Mouse (Mus musculus) kidney, postnatal 36 days (tissue): ENCODE data around the gene Efna5.

Source experiments
- DNase-seq, 2 experiments: peaks; one replicate each; pipeline ENCODE4 v3.0.0; 2021 to 2022; ENCODE audit warnings: mixed read lengths in 2 of 2

The Efna5 gene

DNA sequence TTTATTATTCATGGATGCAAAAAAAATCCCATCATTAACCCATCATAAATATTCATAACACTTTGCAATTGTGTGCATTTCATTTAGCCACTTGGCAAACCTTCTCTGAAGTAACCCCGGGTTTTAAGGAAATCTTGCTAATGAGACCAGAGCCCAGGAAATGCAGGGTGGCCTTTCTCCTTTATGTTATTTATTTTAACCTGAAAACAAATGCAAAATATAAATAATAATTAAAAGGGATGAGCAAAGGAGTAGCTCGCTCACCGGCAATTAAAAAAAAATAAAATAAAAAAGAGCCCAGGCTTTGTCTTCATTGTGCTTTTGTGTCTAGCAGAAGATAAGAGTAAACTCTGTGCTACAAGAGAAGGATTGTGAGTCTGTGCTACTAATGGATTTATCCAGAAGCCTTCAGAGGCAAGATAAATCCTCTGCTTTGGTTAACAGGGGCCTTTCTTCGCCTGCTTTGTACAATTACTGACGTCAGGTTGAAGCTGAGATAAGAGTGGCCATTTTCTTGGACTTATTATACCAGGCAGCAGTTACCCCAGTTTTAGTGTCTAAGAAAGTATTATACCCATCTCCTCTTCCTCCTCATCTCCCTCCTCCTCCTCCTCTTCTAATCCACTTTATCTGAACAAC, 288.6 kb downstream of the Efna5 start:
- DNase-seq: no peak

DNA sequence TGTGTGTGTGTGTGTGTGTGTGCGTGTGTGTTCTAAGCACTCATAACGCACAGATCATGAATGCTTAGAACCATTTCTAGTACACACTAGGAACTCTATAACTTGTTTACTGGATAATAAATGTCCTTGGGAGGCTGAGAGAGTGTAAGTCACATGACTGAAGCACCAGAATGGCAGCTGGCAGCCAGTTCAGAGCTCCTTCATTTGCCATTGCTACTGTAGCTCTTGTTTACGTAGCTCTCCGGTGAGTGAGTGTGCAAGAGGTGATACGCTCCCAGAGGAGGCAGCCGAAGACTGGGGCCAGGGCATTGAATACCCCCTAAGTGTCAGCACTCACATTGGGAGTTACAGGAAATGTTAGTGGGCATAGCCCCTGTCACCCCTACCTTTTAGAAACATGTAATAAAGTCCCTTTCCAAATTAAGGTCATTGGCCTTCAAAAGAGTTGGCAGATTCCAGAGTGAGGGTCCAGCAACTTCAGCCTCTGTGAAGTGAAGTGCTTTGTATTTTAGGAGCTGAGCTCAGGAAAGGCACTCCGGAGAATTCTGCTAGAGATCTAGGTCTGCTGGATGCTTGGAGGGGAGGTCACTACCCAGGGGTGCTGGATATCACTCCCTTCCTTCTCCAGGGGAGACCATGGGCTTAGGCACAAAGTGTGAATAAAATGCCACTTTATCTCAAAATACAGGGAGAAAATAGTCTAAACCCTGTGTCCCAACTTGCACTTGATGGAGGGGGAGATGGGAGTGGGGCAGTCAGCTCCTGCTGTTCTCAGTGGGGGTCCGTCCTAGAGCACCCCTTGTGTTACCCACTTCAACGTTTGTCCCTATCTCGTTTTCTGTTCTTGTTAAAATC, 289.3 kb downstream of the Efna5 start:
- DNase-seq: no peak

GRCm38 (mm10) chr17:62590685-62591460, 290.2 kb downstream of the Efna5 start:
- DNase-seq: no peak

- DNase-seq: no peak
Measured at GRCm38 (mm10) chr17:62580127-62580526, 301.0 kb downstream of the Efna5 start.

- no peak for DNase-seq
Measured at GRCm38 (mm10) chr17:62579618-62580017, 301.5 kb downstream of the Efna5 start.

- DNase-seq: no peak
Measured at GRCm38 (mm10) chr17:62574499-62575265, 306.4 kb downstream of the Efna5 start.

GRCm38 (mm10) chr17:62570101-62570500, 311.0 kb downstream of the Efna5 start:
- DNase-seq: no peak

GRCm38 (mm10) chr17:62568019-62568418, 313.1 kb downstream of the Efna5 start:
- no peak for DNase-seq

DNA sequence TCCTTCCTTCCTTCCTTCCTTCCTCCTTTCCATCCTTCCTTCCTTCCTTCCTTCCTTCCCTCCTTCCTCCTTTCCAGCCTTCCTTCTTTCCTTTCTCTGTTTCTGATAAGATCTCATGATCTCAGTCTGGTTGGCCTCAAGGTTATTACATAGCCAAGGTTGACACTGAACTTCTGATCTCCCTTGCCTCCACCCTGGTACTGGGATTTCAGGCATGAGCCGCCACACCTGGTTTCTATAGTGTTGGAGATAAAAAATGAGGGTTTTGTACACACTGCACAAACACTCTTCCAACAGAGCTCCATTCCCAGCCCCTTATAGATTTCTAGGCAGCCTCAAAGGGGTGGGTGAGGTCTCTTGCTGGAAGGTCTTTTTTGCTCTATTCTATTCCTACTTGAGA, 315.5 kb downstream of the Efna5 start:
- no peak for DNase-seq

GRCm38 (mm10) chr17:62562439-62562838, 318.7 kb downstream of the Efna5 start:
- no peak for DNase-seq

DNA sequence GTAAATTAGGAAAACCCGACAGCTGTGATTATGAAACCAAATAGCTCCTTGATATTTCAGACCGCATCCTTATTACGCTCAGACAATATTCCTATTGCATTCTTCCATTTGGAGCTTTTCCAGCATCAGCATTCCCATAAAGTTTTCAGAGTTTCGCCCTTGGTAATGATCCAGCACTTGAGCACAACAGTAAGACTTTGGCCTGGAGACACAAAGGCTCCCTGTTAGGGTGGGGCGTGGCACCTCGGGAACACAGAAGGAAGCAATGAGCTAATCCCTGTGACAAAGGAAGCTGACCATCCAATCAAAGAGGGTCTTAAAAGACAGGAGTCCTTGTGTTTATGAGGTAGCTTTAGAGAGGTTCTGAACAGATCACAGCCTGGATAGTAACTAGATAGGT, 323.9 kb downstream of the Efna5 start:
- no peak for DNase-seq
